Mouse (Mus musculus) midbrain, embryonic 14.5 days (tissue): ENCODE measurements at regions not wholly inside any gene's neighbourhood (a gene's known extent, or its start where the extent isn't known, plus 50 kb on each side); places are given as distances from the start of the nearest gene placed in this dataset.

Experiments used
- ATAC-seq: fragments of 200-750 bp; cut with Nextera tagmentation; 2 replicates; pipeline ENCODE4 v1.8.0; 2017; ENCODE audit warnings: moderate number of reproducible peaks, moderate library complexity; ENCODE audit not compliant: low FRiP score, low TSS enrichment
- DNase-seq: peaks from one replicate; pipeline ENCODE4 v3.0.0-alpha.2; 2015
- H3K27ac ChIP-seq: fragments of 300-500 bp; sonication (generic); replicated peaks from 2 replicates; pipeline ENCODE4 v1.5.1; 2014; ENCODE audit warnings: mild to moderate bottlenecking, low read depth, low read length, moderate library complexity
- H3K27me3 ChIP-seq: fragments of 300-500 bp; sonication (generic); 2 replicates; pipeline ENCODE4 v1.6.1; 2014; ENCODE audit warnings: low read length, control low read depth, mixed read lengths; ENCODE audit not compliant: control insufficient read depth, insufficient read depth
- H3K36me3 ChIP-seq: fragments of 300-500 bp; sonication (generic); 2 replicates; pipeline ENCODE4 v1.6.1; 2014; ENCODE audit warnings: low read length, control low read depth; ENCODE audit not compliant: control insufficient read depth, insufficient read depth
- H3K4me1 ChIP-seq: fragments of 300-500 bp; sonication (generic); 2 replicates; pipeline ENCODE4 v1.6.1; 2014; ENCODE audit warnings: mild to moderate bottlenecking, antibody characterized with exemption, low read length, control low read depth; ENCODE audit not compliant: control insufficient read depth, insufficient read depth
- H3K4me2 ChIP-seq: fragments of 300-500 bp; sonication (generic); 2 replicates; pipeline ENCODE4 v1.6.1; 2014; ENCODE audit warnings: mild to moderate bottlenecking, low read length, moderate library complexity
- H3K4me3 ChIP-seq: fragments of 300-500 bp; sonication (generic); replicated peaks from 2 replicates; pipeline ENCODE4 v1.5.1; 2014; ENCODE audit warnings: low read depth, low read length
- H3K9ac ChIP-seq: fragments of 300-500 bp; sonication (generic); replicated peaks from 2 replicates; pipeline ENCODE4 v1.6.1; 2014; ENCODE audit warnings: mild to moderate bottlenecking, low read length, moderate library complexity
- H3K9me3 ChIP-seq: fragments of 300-500 bp; sonication (generic); 2 replicates; pipeline ENCODE4 v1.6.1; 2016; ENCODE audit warnings: low read length, control low read depth, mixed read lengths; ENCODE audit not compliant: control insufficient read depth
- WGBS: fragments of 180-500 bp; shearing (Covaris S2); extraction: QIAGEN DNeasy Blood & Tissue Kit; methylation state at CpG from one replicate; pipeline ENCODE4 v1.1.7; 2014; 5-methylcytosine and 5-hydroxymethylcytosine counted together

DNA sequence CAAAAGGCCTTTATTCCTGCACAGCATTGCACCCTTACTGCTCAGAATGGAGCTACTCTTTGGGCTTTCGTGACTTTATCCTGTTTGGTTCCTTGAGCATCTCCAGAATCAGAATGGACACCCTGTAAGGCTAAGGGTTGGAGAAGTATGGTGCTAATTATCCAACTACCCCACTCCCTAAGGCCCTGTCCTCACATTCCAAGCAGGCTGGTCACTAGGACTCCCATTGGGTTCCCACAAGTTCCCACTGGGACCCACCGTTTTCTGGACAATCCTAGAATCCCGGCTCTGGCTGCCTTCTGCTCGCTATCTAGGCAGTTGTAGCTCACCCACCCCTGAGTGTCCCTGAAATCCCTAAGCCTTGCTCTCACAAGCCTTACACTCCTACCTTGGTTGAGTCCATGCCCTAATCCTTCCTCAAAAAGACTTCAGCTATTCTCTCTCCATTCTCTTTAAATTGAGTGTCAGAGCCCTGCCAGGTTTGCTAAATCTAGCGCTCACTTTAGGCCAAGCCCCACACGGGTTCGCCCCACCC, 146.1 kb downstream of the Efcab1 start:
- H3K4me3 ChIP-seq: no peak overlapping the region
- H3K27me3 ChIP-seq: no peaks in the 10 kb centered on the region
- ATAC-seq (0 out of 2 replicates have a peak, but pooled peaks have one; percentile 2), DNase-seq (no peak)
- H3K4me1 ChIP-seq: peaks cover 13% of the 10 kb centered on the region; the same call in 1 of the 2 replicates
- peak overlapping the region; percentile 7; the same call in 1 of the 2 replicates for H3K4me2 ChIP-seq
- no peaks in the 10 kb centered on the region for H3K9me3 ChIP-seq
- 21% methylated on average over 7 of the region's 7 CpGs for WGBS
- no peaks in the 10 kb centered on the region for H3K36me3 ChIP-seq
- H3K27ac ChIP-seq: no peak overlapping the region
- no peak overlapping the region for H3K9ac ChIP-seq

DNA sequence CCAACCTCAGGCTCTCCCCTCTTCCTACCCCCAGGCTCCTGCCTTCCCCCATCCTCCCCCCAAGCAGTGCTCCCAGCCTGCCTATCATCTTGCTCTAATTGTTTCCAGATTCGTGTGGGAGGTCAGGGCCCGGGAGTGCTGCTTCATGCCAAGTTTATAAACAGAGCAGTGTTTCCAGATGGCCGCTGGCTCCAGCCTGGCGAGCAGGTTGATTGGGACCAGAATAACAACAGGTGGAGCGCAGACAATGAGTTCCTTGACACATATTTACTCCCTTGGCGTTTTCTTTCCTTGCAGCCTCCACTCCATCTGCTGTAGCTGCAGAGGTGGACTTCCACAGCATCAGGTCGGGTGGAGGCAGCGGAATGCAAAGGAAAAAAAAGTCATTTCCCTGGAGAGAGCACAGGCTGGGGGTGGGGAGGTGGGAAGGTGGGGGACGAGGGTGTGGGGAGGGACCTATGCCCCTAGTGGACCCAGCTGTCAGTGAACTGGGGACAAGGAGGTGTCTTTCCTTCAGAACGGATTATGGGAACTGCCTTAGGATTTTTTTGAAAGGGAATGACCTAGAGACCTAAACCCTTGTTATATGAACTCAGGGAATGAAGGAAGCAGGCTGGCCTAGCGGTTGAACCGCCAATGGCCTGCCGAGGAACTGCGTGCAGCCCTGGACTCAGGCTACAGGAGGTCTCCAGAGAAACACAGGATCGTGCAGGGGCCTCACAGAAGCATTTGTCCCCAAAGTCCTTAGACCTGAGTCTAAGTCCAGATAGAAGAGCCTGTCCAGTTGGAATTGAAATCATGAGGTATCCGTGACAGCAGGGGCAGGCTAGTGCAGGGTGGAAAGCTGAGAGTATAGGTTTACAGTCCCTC, 146.8 kb downstream of the Efcab1 start:
- peaks cover 13% of the 10 kb centered on the region; the same call in 1 of the 2 replicates for H3K4me1 ChIP-seq
- WGBS: 2% methylated on average over 16 of the region's 16 CpGs

DNA sequence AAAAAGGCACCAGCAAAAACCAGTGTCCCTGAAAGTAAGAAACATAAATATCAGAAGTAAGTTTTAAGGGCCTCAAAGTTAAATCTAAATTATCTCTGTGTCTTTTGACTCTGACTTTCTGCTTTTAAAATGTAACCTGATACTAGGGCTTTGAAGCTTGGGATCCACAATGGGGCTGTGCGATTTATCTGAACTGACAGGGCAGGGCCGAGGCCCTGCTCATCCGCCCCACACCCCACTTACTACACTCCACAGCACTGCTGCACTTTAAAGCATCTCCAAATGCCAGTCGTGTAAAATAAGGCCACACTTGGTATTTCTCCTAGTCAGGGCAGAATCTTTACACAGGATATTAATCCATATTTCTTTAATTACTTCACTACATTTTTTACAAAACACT, 147.4 kb downstream of the Efcab1 start:
- no peak overlapping the region for H3K4me3 ChIP-seq
- ATAC-seq (no peak), DNase-seq (peak; percentile 9)
- H3K4me2 ChIP-seq: no peak overlapping the region
- no peaks in the 10 kb centered on the region for H3K36me3 ChIP-seq
- H3K9me3 ChIP-seq: no peaks in the 10 kb centered on the region
- H3K9ac ChIP-seq: no peak overlapping the region
- peaks cover 13% of the 10 kb centered on the region; the same call in 1 of the 2 replicates for H3K4me1 ChIP-seq
- H3K27me3 ChIP-seq: no peaks in the 10 kb centered on the region
- H3K27ac ChIP-seq: no peak overlapping the region
- WGBS: 3% methylated on average over 4 of the region's 4 CpGs

More for the DNA sequence above, 146.8 kb downstream of the Efcab1 start:
- H3K4me3 ChIP-seq: no peak overlapping the region
- H3K27me3 ChIP-seq: no peaks in the 10 kb centered on the region
- no peak overlapping the region for H3K27ac ChIP-seq
- peak overlapping the region; percentile 7 for H3K4me2 ChIP-seq
- no peak overlapping the region for H3K9ac ChIP-seq
- no peaks in the 10 kb centered on the region for H3K36me3 ChIP-seq
- no peaks in the 10 kb centered on the region for H3K9me3 ChIP-seq
- peak; percentile 58 for DNase-seq
- ATAC-seq: peak; percentile 65

DNA sequence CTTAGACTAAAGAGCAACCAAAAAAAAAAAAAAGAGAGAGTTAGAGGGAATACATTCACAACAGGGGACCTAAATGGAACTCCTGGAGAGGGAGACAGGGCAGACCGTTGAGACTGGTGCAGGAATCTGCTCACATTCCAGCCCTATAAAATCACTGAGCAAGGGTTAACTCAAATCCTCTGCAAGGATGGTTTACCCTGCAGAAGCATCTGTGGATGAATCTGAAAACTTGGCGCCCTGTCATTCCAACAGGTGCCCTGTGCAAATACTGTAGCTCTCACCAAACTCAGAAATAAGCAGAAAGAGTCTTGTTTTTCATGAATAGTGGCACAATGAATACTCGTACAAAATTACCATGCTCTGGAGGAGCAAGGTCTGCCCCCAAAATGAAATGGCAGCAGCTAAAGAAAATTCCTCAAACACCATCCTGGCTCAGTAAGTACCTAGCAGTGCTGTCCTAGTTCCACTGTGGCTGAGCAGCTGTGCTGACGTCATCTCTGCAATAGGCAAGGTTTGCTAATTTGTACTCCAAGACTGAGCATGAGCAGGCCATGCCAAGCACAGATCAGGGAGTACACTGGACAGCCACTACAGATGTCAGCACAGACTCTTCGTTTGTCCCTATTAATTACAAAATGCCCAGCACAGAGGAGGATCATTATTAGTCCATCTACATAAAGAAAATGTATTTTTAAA, 148.0 kb downstream of the Efcab1 start:
- H3K9ac ChIP-seq: no peak overlapping the region
- no peaks in the 10 kb centered on the region for H3K9me3 ChIP-seq
- no peak overlapping the region for H3K4me3 ChIP-seq
- no peaks in the 10 kb centered on the region for H3K27me3 ChIP-seq
- DNase-seq (no peak), ATAC-seq (no peak)
- 27% methylated on average over 5 of the region's 5 CpGs for WGBS
- no peak overlapping the region for H3K27ac ChIP-seq
- H3K4me2 ChIP-seq: no peak overlapping the region
- no peaks in the 10 kb centered on the region for H3K36me3 ChIP-seq
- peaks cover 13% of the 10 kb centered on the region; the same call in 1 of the 2 replicates for H3K4me1 ChIP-seq

DNA sequence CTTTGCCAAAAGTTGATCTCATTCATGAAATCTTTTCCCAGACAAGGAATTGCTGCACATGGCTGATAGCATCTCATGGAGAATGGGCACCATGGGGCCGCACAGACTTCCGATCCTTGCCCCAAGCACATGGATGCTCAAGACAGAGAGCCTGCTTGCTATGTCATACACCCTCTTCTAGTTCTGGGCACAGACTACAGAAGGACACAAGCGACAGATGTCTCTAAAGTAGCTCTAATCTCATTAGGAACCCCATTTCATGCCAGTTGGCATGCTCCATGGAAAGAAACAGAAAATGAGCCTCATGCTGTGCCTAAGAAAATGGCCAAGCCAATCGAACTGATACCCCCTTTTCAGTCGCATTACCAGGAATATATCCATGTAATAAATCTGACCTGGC, 149.3 kb downstream of the Efcab1 start:
- no peaks in the 10 kb centered on the region for H3K9me3 ChIP-seq
- 26% methylated on average over 5 of the region's 5 CpGs for WGBS
- no peak overlapping the region for H3K9ac ChIP-seq
- H3K27ac ChIP-seq: no peak overlapping the region
- ATAC-seq (no peak), DNase-seq (peak; percentile 22)
- no peak overlapping the region for H3K4me2 ChIP-seq
- H3K4me3 ChIP-seq: no peak overlapping the region
- H3K4me1 ChIP-seq: peaks cover 13% of the 10 kb centered on the region; the same call in 1 of the 2 replicates
- H3K27me3 ChIP-seq: no peaks in the 10 kb centered on the region
- no peaks in the 10 kb centered on the region for H3K36me3 ChIP-seq

DNA sequence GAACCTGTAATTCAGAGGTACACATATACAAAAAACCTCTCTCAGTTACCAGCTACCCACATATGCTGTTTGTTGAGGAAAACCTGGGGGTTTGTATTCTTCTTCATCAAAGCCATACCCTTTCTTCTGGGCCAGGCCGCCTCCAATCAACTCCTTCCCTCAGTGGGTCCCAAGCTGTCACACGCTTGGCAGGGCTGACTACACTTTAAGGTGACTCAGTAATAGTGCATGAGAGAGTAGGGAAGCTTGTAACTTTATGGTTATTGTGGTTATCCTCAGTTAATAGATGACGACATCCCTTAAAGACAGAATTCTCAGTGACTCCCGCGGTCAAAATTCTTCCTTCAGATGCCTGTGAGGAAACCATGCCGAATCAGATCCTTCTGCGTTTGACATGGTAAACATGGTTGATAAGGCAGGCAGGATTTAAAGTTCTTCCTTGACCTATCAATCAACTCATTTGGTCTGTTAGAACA, 164.1 kb downstream of the Efcab1 start:
- Histone ChIP-seq H3K9ac (no peak overlapping the region), H3K4me3 (no peak overlapping the region), H3K9me3 (no peaks in the 10 kb centered on the region), H3K36me3 (no peaks in the 10 kb centered on the region), H3K4me2 (no peak overlapping the region), H3K4me1 (no peaks in the 10 kb centered on the region), H3K27ac (no peak overlapping the region), H3K27me3 (no peaks in the 10 kb centered on the region)
- 88% methylated on average over 7 of the region's 7 CpGs for WGBS
- DNase-seq (no peak), ATAC-seq (no peak)

DNA sequence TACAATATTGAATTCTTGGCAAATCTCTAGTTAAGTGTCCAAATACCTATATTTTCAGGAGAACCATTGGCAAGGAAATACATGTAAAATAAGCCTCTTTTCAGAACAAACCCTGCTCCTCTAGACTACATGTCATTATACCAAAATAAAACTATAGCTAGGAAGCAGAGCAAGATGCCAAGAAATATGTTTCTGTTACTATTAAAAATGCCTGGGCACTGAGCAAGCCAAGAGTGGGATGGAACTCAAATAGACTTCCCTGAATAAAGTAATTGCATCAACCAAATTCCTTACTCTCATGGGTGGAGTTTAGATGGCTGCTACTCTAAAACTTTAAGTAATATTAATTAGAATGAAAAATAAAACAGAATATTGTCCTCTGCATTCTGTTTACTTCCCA, 168.0 kb downstream of the Efcab1 start:
- H3K4me3 ChIP-seq: no peak overlapping the region
- no peaks in the 10 kb centered on the region for H3K9me3 ChIP-seq
- H3K4me1 ChIP-seq: no peaks in the 10 kb centered on the region
- no peaks in the 10 kb centered on the region for H3K27me3 ChIP-seq
- DNase-seq (no peak), ATAC-seq (no peak)
- no peak overlapping the region for H3K9ac ChIP-seq
- H3K27ac ChIP-seq: no peak overlapping the region
- H3K4me2 ChIP-seq: no peak overlapping the region
- H3K36me3 ChIP-seq: no peaks in the 10 kb centered on the region

DNA sequence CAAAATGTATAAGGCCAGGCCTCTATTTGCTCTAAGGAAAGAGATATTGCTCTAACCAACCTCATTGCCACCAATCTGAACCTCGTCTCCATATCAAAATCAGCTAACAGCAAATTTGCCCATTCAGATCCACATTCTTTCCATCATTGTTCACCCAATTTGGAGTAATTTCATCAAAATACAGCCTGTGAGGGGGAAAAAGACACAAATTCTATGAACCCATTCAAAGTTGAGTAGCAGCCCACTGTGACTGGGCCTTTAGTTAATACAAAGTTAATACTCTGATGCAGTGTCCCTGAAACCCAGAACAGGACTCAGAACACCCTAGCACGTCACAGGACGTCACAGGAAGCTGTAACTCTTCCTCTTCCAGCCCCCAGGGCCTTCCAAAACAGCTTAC, 177.3 kb downstream of the Efcab1 start:
- peaks cover 5% of the 10 kb centered on the region; the same call in 1 of the 2 replicates for H3K27me3 ChIP-seq
- no peak overlapping the region for H3K27ac ChIP-seq
- DNase-seq: peak; percentile 1
- WGBS: 42% methylated on average over 3 of the region's 3 CpGs
- H3K9ac ChIP-seq: no peak overlapping the region
- H3K4me1 ChIP-seq: 0 out of 2 replicates have a peak, but pooled peaks cover 4% of the 10 kb centered on the region
- no peak for ATAC-seq
- no peak overlapping the region for H3K4me2 ChIP-seq
- H3K4me3 ChIP-seq: no peak overlapping the region
- no peaks in the 10 kb centered on the region for H3K36me3 ChIP-seq
- no peaks in the 10 kb centered on the region for H3K9me3 ChIP-seq
